Mouse (Mus musculus) stomach, embryonic 14.5 days (tissue): ENCODE measurements around the gene Esrrb. TPM values are rescaled to one million over a fixed set of nuclear protein-coding genes. Genes with fewer than 3 reads are reported as not detected.

Experiments
- ATAC-seq: fragments of 200-750 bp; cut with Nextera tagmentation; 2 replicates; pipeline ENCODE4 v1.8.0; 2017; ENCODE audit warnings: low read depth, moderate TSS enrichment; ENCODE audit not compliant: insufficient number of reproducible peaks, insufficient read depth, low FRiP score
- H3K27ac ChIP-seq: fragments of 300-500 bp; sonication (generic); 2 replicates; pipeline ENCODE4 v1.5.1; 2014; ENCODE audit warnings: mild to moderate bottlenecking, low read length, moderate library complexity, mixed read lengths
- H3K27me3 ChIP-seq: fragments of 300-500 bp; sonication (generic); 2 replicates; pipeline ENCODE4 v1.6.1; 2014; ENCODE audit warnings: low read length, control low read depth, mixed read lengths; ENCODE audit not compliant: control insufficient read depth, insufficient read depth
- H3K36me3 ChIP-seq: fragments of 300-500 bp; sonication (generic); 2 replicates; pipeline ENCODE4 v1.6.1; 2014; ENCODE audit warnings: mild to moderate bottlenecking, control low read depth, low read length, moderate library complexity, mixed read lengths; ENCODE audit not compliant: control insufficient read depth, insufficient read depth
- H3K4me1 ChIP-seq: fragments of 300-500 bp; sonication (generic); 2 replicates; pipeline ENCODE4 v1.6.1; 2014; ENCODE audit warnings: low read length, control low read depth, mixed read lengths; ENCODE audit not compliant: control insufficient read depth, insufficient read depth
- H3K4me2 ChIP-seq: fragments of 300-500 bp; sonication (generic); replicated peaks from 2 replicates; pipeline ENCODE4 v1.6.1; 2014; ENCODE audit warnings: low read depth, low read length, control low read depth
- H3K4me3 ChIP-seq: fragments of 300-500 bp; sonication (generic); 2 replicates; pipeline ENCODE4 v1.5.1; 2014; ENCODE audit warnings: low read depth, low read length, control low read depth
- H3K9ac ChIP-seq: fragments of 300-500 bp; sonication (generic); replicated peaks from 2 replicates; pipeline ENCODE4 v1.6.1; 2014; ENCODE audit warnings: low read depth, mild to moderate bottlenecking, control low read depth, low read length, moderate library complexity, mixed read lengths
- H3K9me3 ChIP-seq: fragments of 300-500 bp; sonication (generic); 2 replicates; pipeline ENCODE4 v1.6.1; 2016; ENCODE audit warnings: low read depth, low read length, control low read depth; ENCODE audit not compliant: control insufficient read depth
- WGBS: fragments of 180-500 bp; shearing (Covaris S2); extraction: QIAGEN DNeasy Blood & Tissue Kit; methylation state at CpG from one replicate; pipeline ENCODE4 v1.1.7; 2014; 5-methylcytosine and 5-hydroxymethylcytosine counted together
- polyA plus RNA-seq: library from polyadenylated mRNA; unstranded; fragments of >200 nt; fragmentation: Nextera tagmentation; extraction: Ambion mirVana; gene quantifications from 2 replicates; pipeline ENCODE4 v1.2.1, GENCODE M21; 2014

Gene Esrrb
- polyA plus RNA-seq, 1 experiment from 2014 or later = 0.22 TPM

GRCm38 (mm10) chr12:86423102-86423501, 62.2 kb downstream of the Esrrb start:
- H3K27me3 ChIP-seq = peaks cover 45% of the 10 kb centered on the region
- H3K4me2 ChIP-seq = no peak overlapping the region
- H3K4me3 ChIP-seq = no peak overlapping the region
- ATAC-seq = no peak
- no peak overlapping the region for H3K27ac ChIP-seq
- H3K4me1 ChIP-seq = peaks cover 10% of the 10 kb centered on the region; the same call in 1 of the 2 replicates
- no peaks in the 10 kb centered on the region for H3K9me3 ChIP-seq
- H3K9ac ChIP-seq = no peak overlapping the region
- 5% methylated on average over 13 of the region's 13 CpGs for WGBS
- H3K36me3 ChIP-seq = no peaks in the 10 kb centered on the region

GRCm38 (mm10) chr12:86427585-86427984, 66.7 kb downstream of the Esrrb start:
- Histone ChIP-seq H3K4me2 (no peak overlapping the region), H3K9me3 (no peaks in the 10 kb centered on the region), H3K4me1 (no peaks in the 10 kb centered on the region), H3K36me3 (no peaks in the 10 kb centered on the region), H3K9ac (no peak overlapping the region), H3K4me3 (no peak overlapping the region), H3K27me3 (peaks cover 23% of the 10 kb centered on the region), H3K27ac (no peak overlapping the region)
- WGBS = 44% methylated on average over 2 of the region's 2 CpGs
- ATAC-seq = no peak

- WGBS = 67% methylated on average over 5 of the region's 5 CpGs
- H3K27me3 ChIP-seq = peaks cover 2% of the 10 kb centered on the region; the same call in 1 of the 2 replicates
- no peak overlapping the region for H3K4me2 ChIP-seq
- H3K9ac ChIP-seq = no peak overlapping the region
- no peaks in the 10 kb centered on the region for H3K36me3 ChIP-seq
- H3K9me3 ChIP-seq = no peaks in the 10 kb centered on the region
- no peak for ATAC-seq
- H3K27ac ChIP-seq = no peak overlapping the region
- 0 out of 2 replicates have a peak, but pooled peaks cover 2% of the 10 kb centered on the region for H3K4me1 ChIP-seq
- no peak overlapping the region for H3K4me3 ChIP-seq
Observed at GRCm38 (mm10) chr12:86431671-86432070, 70.8 kb downstream of the Esrrb start.

DNA sequence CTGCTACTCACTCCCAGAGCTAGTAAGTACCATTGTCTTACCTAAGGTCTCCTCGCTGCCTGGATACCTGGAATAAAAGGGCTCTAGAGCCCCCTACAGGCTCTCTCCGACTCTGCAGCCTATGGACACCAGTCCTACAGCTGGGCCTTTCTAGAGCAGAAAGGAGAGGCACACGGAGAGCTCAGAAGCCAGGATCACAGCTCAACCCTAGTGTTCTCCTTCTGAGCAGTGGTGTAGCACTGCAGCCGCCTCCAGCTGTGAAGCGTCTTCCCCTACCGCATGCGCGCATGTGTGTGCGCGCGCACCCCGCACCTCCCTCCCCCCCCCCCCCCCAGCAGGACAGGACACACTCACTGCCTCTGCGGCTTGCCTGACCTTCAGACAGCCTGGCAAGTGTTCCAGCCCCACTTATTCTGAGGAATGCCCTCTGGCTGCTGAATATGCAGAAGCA, 72.5 kb downstream of the Esrrb start:
- peaks cover 2% of the 10 kb centered on the region; the same call in 1 of the 2 replicates for H3K27me3 ChIP-seq
- no peak overlapping the region for H3K27ac ChIP-seq
- H3K9me3 ChIP-seq = no peaks in the 10 kb centered on the region
- 0% methylated on average over 12 of the region's 13 CpGs for WGBS
- H3K4me3 ChIP-seq = no peak overlapping the region
- H3K36me3 ChIP-seq = no peaks in the 10 kb centered on the region
- peak; percentile 71; the same call in 1 of the 2 replicates for ATAC-seq
- H3K4me1 ChIP-seq = 0 out of 2 replicates have a peak, but pooled peaks cover 2% of the 10 kb centered on the region
- H3K4me2 ChIP-seq = peak overlapping the region; percentile 23; the same call in 1 of the 2 replicates
- no peak overlapping the region for H3K9ac ChIP-seq

GRCm38 (mm10) chr12:86435651-86436050, 74.7 kb downstream of the Esrrb start:
- no peak for ATAC-seq
- 0 out of 2 replicates have a peak, but pooled peaks cover 2% of the 10 kb centered on the region for H3K4me1 ChIP-seq
- H3K9ac ChIP-seq = no peak overlapping the region
- no peaks in the 10 kb centered on the region for H3K36me3 ChIP-seq
- H3K9me3 ChIP-seq = no peaks in the 10 kb centered on the region
- H3K4me3 ChIP-seq = no peak overlapping the region
- 85% methylated on average over 13 of the region's 13 CpGs for WGBS
- H3K27me3 ChIP-seq = peaks cover 2% of the 10 kb centered on the region; the same call in 1 of the 2 replicates
- H3K27ac ChIP-seq = no peak overlapping the region
- no peak overlapping the region for H3K4me2 ChIP-seq

- Histone ChIP-seq H3K4me1 (no peaks in the 10 kb centered on the region), H3K27ac (no peak overlapping the region), H3K4me3 (no peak overlapping the region), H3K36me3 (no peaks in the 10 kb centered on the region), H3K4me2 (no peak overlapping the region), H3K9ac (no peak overlapping the region), H3K27me3 (no peaks in the 10 kb centered on the region), H3K9me3 (no peaks in the 10 kb centered on the region)
- ATAC-seq = no peak
- WGBS = 85% methylated on average over 5 of the region's 5 CpGs
Observed at GRCm38 (mm10) chr12:86450848-86451247, 89.9 kb downstream of the Esrrb start.

DNA sequence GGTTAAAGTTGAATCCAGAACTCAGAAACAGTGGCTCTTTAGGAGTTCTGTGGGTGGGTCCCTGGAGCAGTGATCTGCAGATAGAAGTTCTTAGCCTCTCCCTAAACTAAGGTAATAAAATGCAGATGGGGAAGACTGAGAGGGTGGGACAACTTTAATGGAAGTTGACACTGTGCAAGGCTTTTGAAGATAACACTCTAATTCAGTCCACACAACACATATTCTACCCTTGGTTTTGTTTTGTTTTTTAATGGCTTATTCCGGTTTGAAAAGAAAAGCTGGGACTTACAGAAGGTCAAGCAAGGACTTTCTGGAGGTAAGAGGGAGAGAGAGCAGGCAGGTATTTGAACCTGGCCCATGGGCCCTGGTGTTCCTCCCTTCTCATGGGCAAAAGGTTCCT, 94.1 kb downstream of the Esrrb start:
- no peak overlapping the region for H3K27ac ChIP-seq
- H3K4me2 ChIP-seq = no peak overlapping the region
- ATAC-seq = no peak
- 51% methylated on average over 1 of the region's 1 CpGs for WGBS
- no peaks in the 10 kb centered on the region for H3K9me3 ChIP-seq
- no peaks in the 10 kb centered on the region for H3K36me3 ChIP-seq
- H3K27me3 ChIP-seq = no peaks in the 10 kb centered on the region
- H3K9ac ChIP-seq = no peak overlapping the region
- H3K4me1 ChIP-seq = no peaks in the 10 kb centered on the region
- no peak overlapping the region for H3K4me3 ChIP-seq

GRCm38 (mm10) chr12:86462742-86463470, 102.0 kb downstream of the Esrrb start:
- H3K9me3 ChIP-seq = no peaks in the 10 kb centered on the region
- no peaks in the 10 kb centered on the region for H3K27me3 ChIP-seq
- no peaks in the 10 kb centered on the region for H3K36me3 ChIP-seq
- 70% methylated on average over 9 of the region's 9 CpGs for WGBS
- ATAC-seq = no peak
- no peak overlapping the region for H3K4me2 ChIP-seq
- no peak overlapping the region for H3K4me3 ChIP-seq
- no peak overlapping the region for H3K9ac ChIP-seq
- H3K4me1 ChIP-seq = no peaks in the 10 kb centered on the region
- no peak overlapping the region for H3K27ac ChIP-seq
